In the genomic region with DNA sequence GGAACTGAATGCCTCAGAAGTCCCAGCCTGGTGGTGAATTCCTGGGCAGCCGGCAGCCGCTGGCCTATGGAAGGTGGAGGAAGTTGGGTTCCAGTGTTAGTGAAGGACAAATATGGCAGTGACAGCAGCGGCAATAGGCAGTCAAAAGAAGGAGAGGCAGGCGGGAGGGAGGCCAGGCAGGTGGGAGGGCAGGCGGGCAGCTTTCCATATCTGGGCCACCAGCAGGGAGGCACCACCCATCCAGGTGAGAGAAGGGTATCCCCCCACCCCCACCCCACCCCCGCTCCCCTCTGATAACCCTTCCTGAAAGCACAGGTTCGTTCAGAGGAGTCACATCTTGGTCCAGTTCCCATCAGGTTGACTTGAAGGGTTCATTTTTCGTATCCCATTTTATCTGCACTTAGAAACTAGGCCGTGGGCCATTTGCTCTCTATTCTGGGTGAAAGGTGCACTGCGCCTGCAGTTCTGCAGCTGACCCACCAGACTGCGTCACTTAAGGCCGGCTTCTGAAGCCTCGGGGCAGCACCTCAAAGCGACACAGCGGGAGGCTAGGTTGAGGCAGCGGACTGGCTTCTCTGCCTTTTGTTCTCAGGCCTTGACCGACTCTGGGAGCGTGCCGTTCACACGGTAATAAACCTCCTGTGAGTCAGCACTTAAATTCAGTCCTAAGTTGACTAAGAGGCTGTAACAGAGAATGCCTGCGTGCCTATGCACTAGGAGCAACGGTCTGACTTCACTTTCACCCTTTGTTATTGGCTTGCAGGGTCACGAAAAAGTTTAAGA, we compare ENCODE assay signal across 9 mouse cellular contexts. TPM values are rescaled to one million over a fixed set of nuclear protein-coding genes. Genes with fewer than 3 reads are reported as not detected.
DNase-seq lines count a peak whose midpoint lies in the region; ATAC-seq lines count a peak whose summit lies in the region.
"Had no signal": no experiment of that assay in that cellular context is flagged by ENCODE, and none has a peak within 500 bp of the region (broad histone marks: within the 10 kb centered on the region; RNA-seq: fewer than 3 reads in every experiment).

No protein-coding gene starts in this region.

- H3K4me2 ChIP-seq in midbrain, embryonic 13.5 days (replicated peaks) = no peak overlapping the region
- H3K4me2 ChIP-seq in intestine, embryonic 15.5 days (replicated peaks) = peak overlapping the region; percentile 33

- no peaks in the 10 kb centered on the region for H3K9me3 ChIP-seq in midbrain, embryonic 10.5 days (replicated peaks)
- no peaks in the 10 kb centered on the region for H3K9me3 ChIP-seq in midbrain, embryonic 13.5 days
- H3K9me3 ChIP-seq in intestine, embryonic 15.5 days = no peaks in the 10 kb centered on the region

- peak; percentile 60 for DNase-seq in midbrain, embryonic 10.5 days (ENCODE audit: low spot score)
- peak; percentile 53 for DNase-seq in adrenal gland, postnatal 25 days
- DNase-seq in retina, postnatal 1 day = peak; percentile 40
- no peak for DNase-seq in layer of hippocampus, postnatal 36 days
- no peak for DNase-seq in layer of hippocampus, adult 9-10 months (ENCODE audit: low spot score)

- no peak overlapping the region; the same call in 1 of the 2 replicates for H3K9ac ChIP-seq in midbrain, embryonic 13.5 days (replicated peaks)
- H3K9ac ChIP-seq in intestine, embryonic 15.5 days = no peak overlapping the region

- peak overlapping the region; percentile 53 for H3K27ac ChIP-seq in midbrain, embryonic 10.5 days (replicated peaks)
- H3K27ac ChIP-seq in midbrain, embryonic 13.5 days = no peak overlapping the region
- H3K27ac ChIP-seq in intestine, embryonic 15.5 days = no peak overlapping the region
- H3K27ac ChIP-seq: macrophage had no signal

- H3K36me3 ChIP-seq in midbrain, embryonic 10.5 days = no peaks in the 10 kb centered on the region
- H3K36me3 ChIP-seq in midbrain, embryonic 13.5 days = no peaks in the 10 kb centered on the region
- H3K36me3 ChIP-seq in intestine, embryonic 15.5 days = no peaks in the 10 kb centered on the region

- peaks cover 16% of the 10 kb centered on the region for H3K4me1 ChIP-seq in midbrain, embryonic 10.5 days
- peaks cover 11% of the 10 kb centered on the region for H3K4me1 ChIP-seq in midbrain, embryonic 13.5 days (replicated peaks)
- peaks cover 7% of the 10 kb centered on the region for H3K4me1 ChIP-seq in intestine, embryonic 15.5 days (replicated peaks)

- WGBS in midbrain, embryonic 10.5 days = 10% methylated on average over 23 of the region's 23 CpGs
- WGBS in midbrain, embryonic 13.5 days = 11% methylated on average over 23 of the region's 23 CpGs
- WGBS in intestine, embryonic 15.5 days = 15% methylated on average over 23 of the region's 23 CpGs

- H3K27me3 ChIP-seq in midbrain, embryonic 10.5 days (ENCODE audit: low read depth, poor library complexity, severe bottlenecking) = peaks cover 44% of the 10 kb centered on the region
- H3K27me3 ChIP-seq in midbrain, embryonic 13.5 days = peaks cover 16% of the 10 kb centered on the region
- H3K27me3 ChIP-seq in intestine, embryonic 15.5 days (replicated peaks) = no peaks in the 10 kb centered on the region

- no peak overlapping the region for H3K4me3 ChIP-seq in midbrain, embryonic 10.5 days
- H3K4me3 ChIP-seq in midbrain, embryonic 13.5 days (replicated peaks) = no peak overlapping the region
- H3K4me3 ChIP-seq in intestine, embryonic 15.5 days (replicated peaks) = no peak overlapping the region

- no peak for ATAC-seq in midbrain, embryonic 13.5 days
- ATAC-seq in intestine, embryonic 15.5 days = peak; percentile 65

RNA-seq across cellular contexts. Expression of gene Acp5, which starts 1.4 kb away (rescaled TPM):
- polyA plus RNA-seq in midbrain, embryonic 10.5 days (2016; fragmentation: Nextera tagmentation; extraction: Ambion mirVana) = 20.2 and 20.9 TPM in 2 replicates
- 0.42 and 0.64 TPM in 2 replicates for polyA plus RNA-seq in midbrain, embryonic 13.5 days (2015; fragmentation: Nextera tagmentation; extraction: Ambion mirVana)
- 19.0 and 25.4 TPM in 2 replicates for total RNA-seq in adrenal gland, postnatal 25 days (2021)
- 39.0 and 49.8 TPM in 2 replicates for polyA plus RNA-seq in intestine, embryonic 15.5 days (2015; fragmentation: Nextera tagmentation; extraction: Ambion mirVana)
- total RNA-seq in layer of hippocampus, postnatal 36 days (2021) = 1 to 10 TPM in 1 of 2 experiments, under 1 TPM in 1; 0.91 to 1.3 TPM

RNA-seq across cellular contexts. Expression of gene Pigyl, which starts 19.7 kb away (rescaled TPM):
- polyA plus RNA-seq in midbrain, embryonic 10.5 days (2016; fragmentation: Nextera tagmentation; extraction: Ambion mirVana) = 57.8 and 60.3 TPM in 2 replicates
- 79.4 and 88.3 TPM in 2 replicates for polyA plus RNA-seq in midbrain, embryonic 13.5 days (2015; fragmentation: Nextera tagmentation; extraction: Ambion mirVana)
- total RNA-seq in adrenal gland, postnatal 25 days (2021) = 52.5 and 64.8 TPM in 2 replicates
- polyA plus RNA-seq in intestine, embryonic 15.5 days (2015; fragmentation: Nextera tagmentation; extraction: Ambion mirVana) = 88.6 and 90.0 TPM in 2 replicates
- total RNA-seq in layer of hippocampus, postnatal 36 days (2021) = 10 to 100 TPM; 44.9 to 47.4 TPM

RNA-seq across cellular contexts. Expression of gene Elof1, which starts 20.0 kb away (rescaled TPM):
- 251 and 265 TPM in 2 replicates for polyA plus RNA-seq in midbrain, embryonic 10.5 days (2016; fragmentation: Nextera tagmentation; extraction: Ambion mirVana)
- 185 and 190 TPM in 2 replicates for polyA plus RNA-seq in midbrain, embryonic 13.5 days (2015; fragmentation: Nextera tagmentation; extraction: Ambion mirVana)
- total RNA-seq in adrenal gland, postnatal 25 days (2021) = 75.1 and 75.8 TPM in 2 replicates
- polyA plus RNA-seq in intestine, embryonic 15.5 days (2015; fragmentation: Nextera tagmentation; extraction: Ambion mirVana) = 143 and 157 TPM in 2 replicates
- total RNA-seq in layer of hippocampus, postnatal 36 days (2021) = 10 to 100 TPM; 53.5 to 57.9 TPM

RNA-seq across cellular contexts. Expression of gene Cnn1, which starts 37.9 kb away (rescaled TPM):
- polyA plus RNA-seq in midbrain, embryonic 10.5 days (2016; fragmentation: Nextera tagmentation; extraction: Ambion mirVana) = 1.0 and 3.0 TPM in 2 replicates
- polyA plus RNA-seq in midbrain, embryonic 13.5 days (2015; fragmentation: Nextera tagmentation; extraction: Ambion mirVana) = 1.7 and 2.0 TPM in 2 replicates
- 0.46 and 0.76 TPM in 2 replicates for total RNA-seq in adrenal gland, postnatal 25 days (2021)
- 281 and 303 TPM in 2 replicates for polyA plus RNA-seq in intestine, embryonic 15.5 days (2015; fragmentation: Nextera tagmentation; extraction: Ambion mirVana)
- under 1 TPM; 0.55 to 0.61 TPM for total RNA-seq in layer of hippocampus, postnatal 36 days (2021)
- polyA plus RNA-seq: macrophage had no signal

RNA-seq across cellular contexts. Expression of gene Zfp872, which starts 50.9 kb away (rescaled TPM):
- 0.25 TPM in 2 replicates for polyA plus RNA-seq in midbrain, embryonic 10.5 days (2016; fragmentation: Nextera tagmentation; extraction: Ambion mirVana)
- polyA plus RNA-seq in midbrain, embryonic 13.5 days (2015; fragmentation: Nextera tagmentation; extraction: Ambion mirVana) = 0.22 and 0.24 TPM in 2 replicates
- 2.4 and 3.2 TPM in 2 replicates for total RNA-seq in adrenal gland, postnatal 25 days (2021)
- 0.29 and 0.90 TPM in 2 replicates for polyA plus RNA-seq in intestine, embryonic 15.5 days (2015; fragmentation: Nextera tagmentation; extraction: Ambion mirVana)
- under 1 TPM in 1 of 2 experiments, not detected in 1; 0.38 TPM for total RNA-seq in layer of hippocampus, postnatal 36 days (2021)
- polyA plus RNA-seq: heart, postnatal 0 days; macrophage had no signal

Comparison
In these comparisons a context has a peak if more than half of its experiments do, and no peak if none do; other contexts are left out.
1. RNA of gene Acp5, which starts 1.4 kb away (polyA plus RNA-seq): 39.0 to 49.8 TPM in intestine, embryonic 15.5 days and 20.2 to 20.9 TPM in midbrain, embryonic 10.5 days; 0.42 to 0.64 TPM in midbrain, embryonic 13.5 days; every median in the first group is over 10 times any median in the second.
2. DNase-seq: peak in midbrain, embryonic 10.5 days (single experiment), adrenal gland, postnatal 25 days (single experiment) and retina, postnatal 1 day (single experiment); none in layer of hippocampus, postnatal 36 days (0 of 2) and layer of hippocampus, adult 9-10 months (single experiment).